ENCODE assay signal across 8 mouse cellular contexts in the genomic region with DNA sequence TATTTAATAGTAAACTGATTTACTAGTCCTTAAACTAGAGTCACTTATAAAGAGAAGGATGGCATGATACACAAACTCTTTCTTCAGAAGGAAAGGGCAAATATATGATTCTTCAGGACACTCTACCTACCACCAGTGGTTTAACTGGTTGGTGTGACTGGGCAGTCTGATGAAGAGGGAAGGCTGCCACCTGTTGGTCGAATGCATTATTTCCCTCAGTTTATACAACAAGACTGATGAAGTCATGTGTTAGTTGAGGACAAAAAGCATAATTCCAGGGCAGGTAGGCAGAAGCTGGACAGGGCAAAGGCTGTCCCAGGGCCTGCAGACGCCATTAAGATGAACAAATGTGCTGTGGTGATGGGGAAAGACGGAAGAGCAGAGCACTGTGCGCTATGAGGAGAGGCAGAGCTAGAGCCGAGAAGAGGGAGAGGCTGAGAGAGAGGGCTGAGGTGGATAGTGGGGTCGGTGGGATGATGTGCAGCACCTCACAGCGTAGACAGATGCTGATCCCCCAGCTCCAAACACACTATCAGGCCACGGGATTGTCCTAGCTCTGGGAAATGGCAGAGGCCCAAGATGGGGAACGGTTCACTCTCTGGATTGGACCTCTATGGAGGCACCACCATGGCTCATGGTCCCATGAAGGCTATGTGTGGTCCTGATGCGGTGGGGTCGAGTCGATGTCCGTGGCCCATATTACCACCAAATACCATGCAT. TPM values are rescaled to one million over a fixed set of nuclear protein-coding genes. Genes with fewer than 3 reads are reported as not detected.
DNase-seq lines count a peak whose midpoint lies in the region; ATAC-seq and TF ChIP-seq lines count a peak whose summit lies in the region.

No protein-coding gene starts in this region.

- peak; percentile 56 for DNase-seq in adrenal gland, adult 2 months
- no peak for DNase-seq in adrenal gland, postnatal 4 days (ENCODE audit: low spot score in 2 of 2)
- DNase-seq in right cerebral cortex, postnatal 10 days (ENCODE audit: low spot score in 2 of 2): peak; percentile 71 to 76
- DNase-seq in right cerebral cortex, postnatal 36 days (ENCODE audit: low spot score in 2 of 2): no peak
- DNase-seq in induced T-regulatory cell, adult 2 months (ENCODE audit: low read depth): peak; percentile 87
- peak; percentile 61 for DNase-seq in lung, adult 2 months
- peak; percentile 46 to 67 for DNase-seq in spleen, adult 2 months (ENCODE audit: low read depth in 1 of 2, low spot score in 2 of 2)

- 55% methylated on average over 13 of the region's 13 CpGs for WGBS in lung, adult 2 months
- WGBS in spleen, adult 2 months: 65% methylated on average over 13 of the region's 13 CpGs

- no peaks in the 10 kb centered on the region for H3K27me3 ChIP-seq in spleen, adult 2 months (ENCODE audit: control insufficient read depth, insufficient read depth, low read length)

- H3K4me1 ChIP-seq in lung, adult 2 months (ENCODE audit: control insufficient read depth, insufficient read depth, low read length): peaks cover 7% of the 10 kb centered on the region
- peaks cover 7% of the 10 kb centered on the region; the same call in 1 of the 2 replicates for H3K4me1 ChIP-seq in spleen, adult 2 months (ENCODE audit: control insufficient read depth, insufficient read depth, insufficient read length)

- TF ChIP-seq POLR2A in lung, adult 2 months (IDR thresholded peaks at IDR 0.05; ENCODE audit: borderline replicate concordance, extremely low read depth, low read depth, low read length): no peak
- no peak for TF ChIP-seq POLR2A in spleen, adult 2 months (IDR thresholded peaks at IDR 0.05; ENCODE audit: low read depth, low read length)

- TF ChIP-seq CTCF in lung, adult 2 months (IDR thresholded peaks at IDR 0.05; ENCODE audit: insufficient read depth, low read length): peak; percentile 58
- TF ChIP-seq CTCF in spleen, adult 2 months (IDR thresholded peaks at IDR 0.05; ENCODE audit: extremely low read depth, insufficient read depth, insufficient read length, insufficient replicate concordance): peak; percentile 57; the same call in 1 of the 2 replicates

- no peak overlapping the region for H3K27ac ChIP-seq in spleen, adult 2 months (ENCODE audit: insufficient read depth, low read length)

- peak; percentile 45 for ATAC-seq in common myeloid progenitor, adult 5-6 weeks (replicated peaks; ENCODE audit: low read depth, poor library complexity, severe bottlenecking)

- no peak overlapping the region for H3K4me3 ChIP-seq in lung, adult 2 months (replicated peaks; ENCODE audit: extremely low read depth, low read depth, low read length)
- no peak overlapping the region for H3K4me3 ChIP-seq in spleen, adult 2 months (ENCODE audit: extremely low read depth, insufficient read depth, insufficient read length)

- no peaks in the 10 kb centered on the region for H3K36me3 ChIP-seq in spleen, adult 2 months (ENCODE audit: control insufficient read depth, insufficient read depth, low read length)

RNA-seq across cellular contexts. Expression of gene Traf5, which starts 2.3 kb away (rescaled TPM):
- 10 to 100 TPM in 1 of 2 experiments, 1 to 10 TPM in 1; 2.9 to 10.3 TPM for total RNA-seq in adrenal gland, adult 2 months (2021)
- 1.7 and 2.0 TPM in 2 replicates for polyA plus RNA-seq in adrenal gland, adult 2 months (2012; rRNA removed)
- total RNA-seq in adrenal gland, postnatal 4 days (2021): 10 to 100 TPM; 10.7 to 10.8 TPM
- total RNA-seq in common myeloid progenitor, adult 5-6 weeks (2017): 6.5 and 11.3 TPM in 2 replicates
- polyA plus RNA-seq in lung, adult 2 months (2012; rRNA removed): 16.2 and 23.5 TPM in 2 replicates
- 31.0 and 32.2 TPM in 2 replicates for polyA plus RNA-seq in spleen, adult 2 months (2012; rRNA removed)

RNA-seq across cellular contexts. Expression of gene Rcor3, which starts 43.3 kb away (rescaled TPM):
- total RNA-seq in adrenal gland, adult 2 months (2021): 10 to 100 TPM; 20.7 to 23.8 TPM
- polyA plus RNA-seq in adrenal gland, adult 2 months (2012; rRNA removed): 36.9 and 41.5 TPM in 2 replicates
- total RNA-seq in adrenal gland, postnatal 4 days (2021): 10 to 100 TPM; 50.1 to 50.4 TPM
- 13.6 and 21.7 TPM in 2 replicates for total RNA-seq in common myeloid progenitor, adult 5-6 weeks (2017)
- 31.4 and 35.2 TPM in 2 replicates for polyA plus RNA-seq in lung, adult 2 months (2012; rRNA removed)
- polyA plus RNA-seq in spleen, adult 2 months (2012; rRNA removed): 16.7 and 18.9 TPM in 2 replicates

Comparison
In these comparisons a context has a peak if more than half of its experiments do, and no peak if none do; other contexts are left out.
1. DNase-seq: peak in adrenal gland, adult 2 months (single experiment), right cerebral cortex, postnatal 10 days (2 of 2), induced T-regulatory cell, adult 2 months (single experiment), lung, adult 2 months (single experiment) and spleen, adult 2 months (2 of 2); none in adrenal gland, postnatal 4 days (0 of 2) and right cerebral cortex, postnatal 36 days (0 of 2).